Mouse (Mus musculus): ENCODE measurements around the gene Kmt5b. TPM values are rescaled to one million over a fixed set of nuclear protein-coding genes. Genes with fewer than 3 reads are reported as not detected.

Gene Kmt5b
- 28.6 TPM for polyA plus RNA-seq (2015; fragmentation: Illumina TruSeq; extraction: RNeasy Lipid Tissue Mini Kit (QIAGEN cat#74804); ENCODE audit: low read depth, low replicate concordance)

DNA sequence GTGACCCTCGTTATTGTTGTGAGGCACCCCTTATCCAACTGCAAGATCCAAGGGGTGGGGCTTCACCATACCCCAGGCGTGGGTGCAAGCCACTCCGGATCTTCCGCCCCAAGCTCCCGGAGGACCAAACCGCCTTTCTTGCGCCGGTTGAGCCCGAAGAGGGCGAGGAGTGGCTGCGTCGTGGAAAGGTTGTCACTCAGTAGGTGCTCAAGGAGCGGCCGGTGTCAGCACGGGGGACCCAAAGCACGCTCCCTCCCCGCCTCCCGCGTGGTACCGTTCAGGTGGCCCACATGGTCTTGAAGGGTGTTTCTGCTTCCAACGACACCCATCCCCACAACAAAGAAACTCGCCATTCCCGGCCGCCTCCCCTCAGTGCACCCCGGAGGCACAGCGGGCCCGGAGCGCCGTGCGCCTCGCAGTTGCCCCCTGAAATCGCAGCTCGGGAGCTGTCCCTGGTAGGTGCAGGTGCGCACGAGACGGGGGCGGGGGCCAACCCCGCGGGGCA lies at the start of gene Kmt5b:
Kmt5b (plus strand) TSS at position 146 of the 505 bp plus-strand sequence.

DNA sequence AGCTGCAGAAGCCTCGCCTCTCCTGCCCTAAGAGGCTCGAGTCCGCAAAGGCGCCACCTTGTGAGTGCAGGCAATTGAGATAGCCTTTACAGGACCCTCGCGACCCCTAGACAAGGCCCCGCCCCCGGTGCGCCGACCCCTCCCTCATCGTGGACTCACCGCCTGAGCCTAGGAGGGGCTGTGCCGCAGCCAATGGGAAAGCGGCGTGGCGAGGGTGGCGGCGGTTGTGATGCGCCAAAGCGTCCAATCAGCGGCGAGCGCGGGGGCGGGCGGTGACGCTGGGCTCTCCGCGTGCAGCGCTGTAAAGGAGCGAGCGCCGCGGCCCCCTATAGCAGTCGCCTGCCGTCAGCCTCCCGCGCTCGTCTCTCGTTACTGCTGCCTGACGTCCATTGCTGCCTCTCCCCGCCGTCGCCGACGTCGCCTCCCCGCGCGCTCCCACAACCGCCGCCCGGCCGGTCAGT lies 84.3 kb downstream of the Kmt5b start, which contains the start of gene Chka:
Chka (plus strand) TSS at position 272 of the 461 bp plus-strand sequence.

Other genes starting within 250 kb of the Kmt5b start
- 61.8 TPM for gene Ppp6r3, start 191.7 kb upstream of the Kmt5b start, polyA plus RNA-seq (2015; fragmentation: Illumina TruSeq; extraction: RNeasy Lipid Tissue Mini Kit (QIAGEN cat#74804); ENCODE audit: low read depth, low replicate concordance)
- 4.5 TPM for gene Lrp5, start 80.9 kb upstream of the Kmt5b start, polyA plus RNA-seq (2015; fragmentation: Illumina TruSeq; extraction: RNeasy Lipid Tissue Mini Kit (QIAGEN cat#74804); ENCODE audit: low read depth, low replicate concordance)
- gene 1810055G02Rik, start 59.1 kb upstream of the Kmt5b start, polyA plus RNA-seq (2015; fragmentation: Illumina TruSeq; extraction: RNeasy Lipid Tissue Mini Kit (QIAGEN cat#74804); ENCODE audit: low read depth, low replicate concordance) = 26.5 TPM
- 82.1 TPM for gene Chka, start 84.4 kb downstream of the Kmt5b start, polyA plus RNA-seq (2015; fragmentation: Illumina TruSeq; extraction: RNeasy Lipid Tissue Mini Kit (QIAGEN cat#74804); ENCODE audit: low read depth, low replicate concordance)
- gene Tcirg1, start 139.7 kb downstream of the Kmt5b start, polyA plus RNA-seq (2015; fragmentation: Illumina TruSeq; extraction: RNeasy Lipid Tissue Mini Kit (QIAGEN cat#74804); ENCODE audit: low read depth, low replicate concordance) = 14.5 TPM
- gene Ndufs8, start 145.4 kb downstream of the Kmt5b start, polyA plus RNA-seq (2015; fragmentation: Illumina TruSeq; extraction: RNeasy Lipid Tissue Mini Kit (QIAGEN cat#74804); ENCODE audit: low read depth, low replicate concordance) = 305 TPM
- 4.3 TPM for gene Aldh3b1, start 162.4 kb downstream of the Kmt5b start, polyA plus RNA-seq (2015; fragmentation: Illumina TruSeq; extraction: RNeasy Lipid Tissue Mini Kit (QIAGEN cat#74804); ENCODE audit: low read depth, low replicate concordance)
- 16.0 TPM for gene Unc93b1, start 167.8 kb downstream of the Kmt5b start, polyA plus RNA-seq (2015; fragmentation: Illumina TruSeq; extraction: RNeasy Lipid Tissue Mini Kit (QIAGEN cat#74804); ENCODE audit: low read depth, low replicate concordance)
- not detected for gene Aldh3b3, start 191.2 kb downstream of the Kmt5b start, polyA plus RNA-seq (2015; fragmentation: Illumina TruSeq; extraction: RNeasy Lipid Tissue Mini Kit (QIAGEN cat#74804); ENCODE audit: low read depth, low replicate concordance)
- 1.4 TPM for gene Aldh3b2, start 204.9 kb downstream of the Kmt5b start, polyA plus RNA-seq (2015; fragmentation: Illumina TruSeq; extraction: RNeasy Lipid Tissue Mini Kit (QIAGEN cat#74804); ENCODE audit: low read depth, low replicate concordance)
- 4.0 TPM for gene Acy3, start 219.1 kb downstream of the Kmt5b start, polyA plus RNA-seq (2015; fragmentation: Illumina TruSeq; extraction: RNeasy Lipid Tissue Mini Kit (QIAGEN cat#74804); ENCODE audit: low read depth, low replicate concordance)
- gene Tbx10, start 225.3 kb downstream of the Kmt5b start, polyA plus RNA-seq (2015; fragmentation: Illumina TruSeq; extraction: RNeasy Lipid Tissue Mini Kit (QIAGEN cat#74804); ENCODE audit: low read depth, low replicate concordance) = not detected
- gene Nudt8, start 233.2 kb downstream of the Kmt5b start, polyA plus RNA-seq (2015; fragmentation: Illumina TruSeq; extraction: RNeasy Lipid Tissue Mini Kit (QIAGEN cat#74804); ENCODE audit: low read depth, low replicate concordance) = 15.1 TPM
- 2.0 TPM for gene Gm49405, start 233.2 kb downstream of the Kmt5b start, polyA plus RNA-seq (2015; fragmentation: Illumina TruSeq; extraction: RNeasy Lipid Tissue Mini Kit (QIAGEN cat#74804); ENCODE audit: low read depth, low replicate concordance)
- gene Doc2g, start 235.9 kb downstream of the Kmt5b start, polyA plus RNA-seq (2015; fragmentation: Illumina TruSeq; extraction: RNeasy Lipid Tissue Mini Kit (QIAGEN cat#74804); ENCODE audit: low read depth, low replicate concordance) = 5.7 TPM
- 236 TPM for gene Ndufv1, start 245.4 kb downstream of the Kmt5b start, polyA plus RNA-seq (2015; fragmentation: Illumina TruSeq; extraction: RNeasy Lipid Tissue Mini Kit (QIAGEN cat#74804); ENCODE audit: low read depth, low replicate concordance)